Mouse (Mus musculus) intestine, embryonic 14.5 days (tissue): Measurements from ENCODE around the gene Icos. TPM values are rescaled to one million over a fixed set of nuclear protein-coding genes. Genes with fewer than 3 reads are reported as not detected.

Experiments
- ATAC-seq: fragments of 200-750 bp; cut with Nextera tagmentation; replicated peaks from 2 replicates; pipeline ENCODE4 v1.8.0; 2017; ENCODE audit warnings: low read depth, moderate number of reproducible peaks, moderate TSS enrichment, moderate library complexity; ENCODE audit not compliant: low FRiP score, low TSS enrichment
- DNase-seq: peaks from one replicate; pipeline ENCODE4 v3.0.0-alpha.2; 2018; ENCODE audit warnings: low spot score
- H3K27ac ChIP-seq: fragments of 300-500 bp; sonication (generic); 2 replicates; pipeline ENCODE4 v1.5.1; 2014; ENCODE audit warnings: low read depth, mild to moderate bottlenecking, control low read depth
- H3K27me3 ChIP-seq: fragments of 300-500 bp; sonication (generic); replicated peaks from 2 replicates; pipeline ENCODE4 v1.6.1; 2014; ENCODE audit warnings: low read length, control low read depth; ENCODE audit not compliant: control insufficient read depth, insufficient read depth
- H3K36me3 ChIP-seq: fragments of 300-500 bp; sonication (generic); 2 replicates; pipeline ENCODE4 v1.6.1; 2014; ENCODE audit warnings: low read length, control low read depth; ENCODE audit not compliant: control insufficient read depth, insufficient read depth
- H3K4me1 ChIP-seq: fragments of 300-500 bp; sonication (generic); replicated peaks from 2 replicates; pipeline ENCODE4 v1.6.1; 2014; ENCODE audit warnings: low read length, control low read depth, mixed read lengths; ENCODE audit not compliant: control insufficient read depth, insufficient read depth
- H3K4me2 ChIP-seq: fragments of 300-500 bp; sonication (generic); 2 replicates; pipeline ENCODE4 v1.6.1; 2014; ENCODE audit warnings: low read length
- H3K4me3 ChIP-seq: fragments of 300-500 bp; sonication (generic); 2 replicates; pipeline ENCODE4 v1.5.1; 2014; ENCODE audit warnings: low read depth, low read length, control low read depth, mixed read lengths
- H3K9ac ChIP-seq: fragments of 300-500 bp; sonication (generic); 2 replicates; pipeline ENCODE4 v1.6.1; 2014; ENCODE audit warnings: mild to moderate bottlenecking, low read length
- H3K9me3 ChIP-seq: fragments of 300-500 bp; sonication (generic); 2 replicates; pipeline ENCODE4 v1.6.1; 2016; ENCODE audit warnings: low read length, control low read depth; ENCODE audit not compliant: control insufficient read depth
- WGBS: fragments of 180-500 bp; shearing (Covaris S2); extraction: QIAGEN DNeasy Blood & Tissue Kit; methylation state at CpG from one replicate; pipeline ENCODE4 v1.1.7; 2014; 5-methylcytosine and 5-hydroxymethylcytosine counted together
- polyA plus RNA-seq: library from polyadenylated mRNA; unstranded; fragments of >200 nt; fragmentation: Nextera tagmentation; extraction: Ambion mirVana; gene quantifications from 2 replicates; pipeline ENCODE4 v1.2.1, GENCODE M21; 2014

The Icos gene
- polyA plus RNA-seq, result 0.32 and 0.46 TPM in 2 replicates

GRCm38 (mm10) chr1:60977641-60978040 is at the start of gene Icos:
Icos (plus strand) TSS chr1:60977927.
- H3K4me3 ChIP-seq, result no peak within 1 kb of the TSS
- no peaks in the 10 kb centered on the region for H3K36me3 ChIP-seq
- no peak within 1 kb of the TSS for H3K4me2 ChIP-seq
- WGBS, result 88% methylated on average over 6 of the region's 6 CpGs
- H3K27me3 ChIP-seq, result no peaks in the 10 kb centered on the region
- ATAC-seq, result no peak
- no peaks in the 10 kb centered on the region for H3K4me1 ChIP-seq
- H3K9ac ChIP-seq, result no peak within 1 kb of the TSS
- no peak for DNase-seq
- H3K9me3 ChIP-seq, result no peaks in the 10 kb centered on the region
- no peak within 1 kb of the TSS for H3K27ac ChIP-seq

DNA sequence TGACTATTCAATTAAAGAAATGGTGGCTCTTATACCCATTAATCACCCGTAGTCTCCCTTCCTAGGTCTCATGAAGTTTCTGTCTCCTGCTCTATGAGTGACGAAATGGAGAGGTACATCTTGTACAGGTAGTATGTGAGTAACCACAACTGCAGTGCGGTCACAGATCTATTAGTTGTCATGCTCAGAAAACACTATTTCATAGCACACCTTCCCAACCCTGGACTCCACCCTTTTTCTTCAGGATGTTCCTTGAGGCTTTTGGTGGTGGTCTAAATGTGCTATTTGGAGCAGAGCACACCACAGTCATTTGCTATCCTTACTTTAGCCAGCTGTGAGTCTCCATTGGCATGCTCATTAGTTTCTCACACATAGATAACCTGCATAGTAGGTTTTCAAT is 48.7 kb upstream of the Icos start:
- H3K27ac ChIP-seq, result no peak overlapping the region
- H3K4me3 ChIP-seq, result no peak overlapping the region
- H3K36me3 ChIP-seq, result no peaks in the 10 kb centered on the region
- H3K4me1 ChIP-seq, result no peaks in the 10 kb centered on the region
- WGBS, result 92% methylated on average over 3 of the region's 3 CpGs
- H3K27me3 ChIP-seq, result no peaks in the 10 kb centered on the region
- no peak overlapping the region for H3K4me2 ChIP-seq
- no peak overlapping the region for H3K9ac ChIP-seq
- no peak for DNase-seq
- ATAC-seq, result no peak
- no peaks in the 10 kb centered on the region for H3K9me3 ChIP-seq

DNA sequence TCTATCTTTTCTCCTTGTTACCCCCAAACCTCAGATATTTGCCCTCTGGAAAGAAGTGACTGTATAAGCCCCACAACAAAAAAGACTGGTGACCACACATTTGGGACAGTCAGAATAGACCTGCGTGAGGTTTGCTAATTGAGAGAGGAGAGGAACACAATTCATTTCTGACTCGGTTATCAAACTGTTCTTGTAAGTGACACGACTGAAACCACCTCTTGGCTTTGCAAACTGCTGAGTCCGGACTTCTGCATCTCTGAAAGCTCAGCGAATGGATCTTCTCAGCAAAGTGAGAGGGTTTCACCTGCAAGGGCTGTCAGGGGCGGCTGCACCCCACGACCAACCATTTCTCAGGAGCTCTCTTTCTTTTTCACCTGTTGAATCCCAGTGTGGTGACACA is 47.3 kb upstream of the Icos start:
- Histone ChIP-seq H3K4me2 (no peak overlapping the region), H3K4me1 (no peaks in the 10 kb centered on the region), H3K36me3 (no peaks in the 10 kb centered on the region), H3K9me3 (no peaks in the 10 kb centered on the region), H3K9ac (no peak overlapping the region), H3K4me3 (no peak overlapping the region), H3K27me3 (no peaks in the 10 kb centered on the region), H3K27ac (no peak overlapping the region)
- WGBS, result 84% methylated on average over 7 of the region's 7 CpGs
- ATAC-seq, result no peak
- no peak for DNase-seq

GRCm38 (mm10) chr1:60935968-60936581 is 41.7 kb upstream of the Icos start:
- Histone ChIP-seq H3K9ac (no peak overlapping the region), H3K36me3 (no peaks in the 10 kb centered on the region), H3K27ac (no peak overlapping the region), H3K4me3 (no peak overlapping the region), H3K4me1 (no peaks in the 10 kb centered on the region), H3K9me3 (no peaks in the 10 kb centered on the region), H3K27me3 (no peaks in the 10 kb centered on the region), H3K4me2 (no peak overlapping the region)
- WGBS, result 51% methylated on average over 8 of the region's 8 CpGs
- ATAC-seq, result no peak
- DNase-seq, result no peak

- WGBS, result 78% methylated on average over 6 of the region's 6 CpGs
- no peak overlapping the region for H3K4me2 ChIP-seq
- no peaks in the 10 kb centered on the region for H3K9me3 ChIP-seq
- ATAC-seq (no peak), DNase-seq (no peak)
- H3K27ac ChIP-seq, result no peak overlapping the region
- no peak overlapping the region for H3K9ac ChIP-seq
- no peak overlapping the region for H3K4me3 ChIP-seq
- no peaks in the 10 kb centered on the region for H3K27me3 ChIP-seq
- no peaks in the 10 kb centered on the region for H3K4me1 ChIP-seq
- H3K36me3 ChIP-seq, result no peaks in the 10 kb centered on the region
Observed at GRCm38 (mm10) chr1:60936963-60937711, 40.6 kb upstream of the Icos start.

- no peaks in the 10 kb centered on the region for H3K36me3 ChIP-seq
- no peaks in the 10 kb centered on the region for H3K4me1 ChIP-seq
- no peak for ATAC-seq
- 60% methylated on average over 2 of the region's 2 CpGs for WGBS
- no peak overlapping the region for H3K9ac ChIP-seq
- H3K9me3 ChIP-seq, result no peaks in the 10 kb centered on the region
- H3K4me3 ChIP-seq, result no peak overlapping the region
- DNase-seq, result no peak
- no peaks in the 10 kb centered on the region for H3K27me3 ChIP-seq
- H3K4me2 ChIP-seq, result no peak overlapping the region
- no peak overlapping the region for H3K27ac ChIP-seq
Observed at GRCm38 (mm10) chr1:60938256-60938655, 39.5 kb upstream of the Icos start.

DNA sequence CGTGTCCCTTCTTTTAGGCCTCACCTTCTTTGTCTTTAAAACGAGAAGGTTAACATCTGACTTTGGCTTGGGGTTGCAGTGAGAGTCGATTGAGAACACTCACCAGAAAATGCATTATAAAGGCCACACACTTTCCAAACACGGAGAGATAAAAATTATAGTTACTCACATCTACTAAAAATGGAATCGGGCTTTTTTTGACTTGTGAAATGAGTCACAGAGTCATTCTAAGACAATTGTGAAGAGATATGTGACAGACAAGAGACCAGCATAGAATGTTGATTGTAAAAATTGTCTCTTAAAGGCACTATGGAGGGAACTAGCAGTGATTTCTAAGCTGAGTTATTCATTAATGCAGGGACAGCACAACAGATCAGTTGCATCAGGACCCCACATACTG is 38.8 kb upstream of the Icos start:
- 83% methylated on average over 5 of the region's 5 CpGs for WGBS
- Histone ChIP-seq H3K27ac (no peak overlapping the region), H3K36me3 (no peaks in the 10 kb centered on the region), H3K9ac (no peak overlapping the region), H3K4me1 (no peaks in the 10 kb centered on the region), H3K4me2 (no peak overlapping the region), H3K27me3 (no peaks in the 10 kb centered on the region), H3K9me3 (no peaks in the 10 kb centered on the region), H3K4me3 (no peak overlapping the region)
- no peak for DNase-seq
- ATAC-seq, result no peak

- DNase-seq (no peak), ATAC-seq (no peak)
- Histone ChIP-seq H3K27me3 (no peaks in the 10 kb centered on the region), H3K4me3 (no peak overlapping the region), H3K36me3 (no peaks in the 10 kb centered on the region), H3K4me2 (no peak overlapping the region), H3K9ac (no peak overlapping the region), H3K4me1 (no peaks in the 10 kb centered on the region), H3K27ac (no peak overlapping the region), H3K9me3 (no peaks in the 10 kb centered on the region)
- 79% methylated on average over 3 of the region's 3 CpGs for WGBS
Observed at GRCm38 (mm10) chr1:60940023-60940422, 37.7 kb upstream of the Icos start.

DNA sequence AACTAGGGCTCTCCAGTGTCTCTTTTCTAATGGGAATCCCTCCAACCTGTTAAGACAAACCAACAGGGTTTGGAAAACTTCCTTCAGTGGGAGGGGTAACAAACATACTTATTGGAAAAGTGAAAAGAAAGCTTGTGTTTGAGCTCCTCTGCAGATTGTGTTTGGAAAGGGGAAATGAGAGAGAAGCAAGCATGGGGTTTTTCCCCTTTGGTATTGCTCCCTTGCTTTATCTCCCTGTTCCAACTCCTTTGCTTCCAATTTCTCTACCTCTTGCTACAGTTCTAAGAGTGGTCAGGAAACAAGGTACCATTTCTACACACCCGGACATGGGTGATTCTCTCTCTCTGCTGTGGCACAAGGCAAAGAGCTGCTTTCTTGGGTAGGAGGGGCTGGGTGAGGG is 37.1 kb upstream of the Icos start:
- 95% methylated on average over 1 of the region's 1 CpGs for WGBS
- Histone ChIP-seq H3K4me2 (no peak overlapping the region), H3K36me3 (no peaks in the 10 kb centered on the region), H3K4me1 (no peaks in the 10 kb centered on the region), H3K9ac (no peak overlapping the region), H3K4me3 (no peak overlapping the region), H3K27ac (no peak overlapping the region), H3K9me3 (no peaks in the 10 kb centered on the region), H3K27me3 (no peaks in the 10 kb centered on the region)
- no peak for DNase-seq
- no peak for ATAC-seq
